Mouse (Mus musculus): Measurements from ENCODE around the gene Hoxc13. TPM values are rescaled to one million over a fixed set of nuclear protein-coding genes. Genes with fewer than 3 reads are reported as not detected.

Gene Hoxc13
- polyA plus RNA-seq, 1 experiment, result not detected

GRCm38 (mm10) chr15:102950877-102951276 is 30.0 kb downstream of the Hoxc13 start:
- no peak overlapping the region for H3K4me3 ChIP-seq (replicated peaks; ENCODE audit: insufficient read depth, low read depth, low read length)
- no peak for DNase-seq
- TF ChIP-seq POLR2A (IDR thresholded peaks at IDR 0.05; ENCODE audit: borderline replicate concordance, insufficient read depth, low read length) (no peak), CTCF (IDR thresholded peaks at IDR 0.05; ENCODE audit: borderline replicate concordance, insufficient read depth, low read depth, low read length) (no peak)
- WGBS, result 17% methylated on average over 2 of the region's 2 CpGs
- peaks cover 12% of the 10 kb centered on the region; the same call in 1 of the 2 replicates for H3K27me3 ChIP-seq (ENCODE audit: control insufficient read depth, insufficient read depth, low read length)
- no peak overlapping the region for H3K27ac ChIP-seq (ENCODE audit: insufficient read depth, low read length)
- no peaks in the 10 kb centered on the region for H3K4me1 ChIP-seq (ENCODE audit: control insufficient read depth, insufficient read depth, low read length)

- no peak for DNase-seq
- Histone ChIP-seq H3K27ac (ENCODE audit: insufficient read depth, low read length) (no peak overlapping the region), H3K4me3 (replicated peaks; ENCODE audit: insufficient read depth, low read depth, low read length) (no peak overlapping the region), H3K4me1 (ENCODE audit: control insufficient read depth, insufficient read depth, low read length) (no peaks in the 10 kb centered on the region), H3K27me3 (ENCODE audit: control insufficient read depth, insufficient read depth, low read length) (peaks cover 14% of the 10 kb centered on the region; the same call in 1 of the 2 replicates)
- WGBS, result 6% methylated on average over 6 of the region's 6 CpGs
- TF ChIP-seq POLR2A (IDR thresholded peaks at IDR 0.05; ENCODE audit: borderline replicate concordance, insufficient read depth, low read length), result no peak
- no peak for TF ChIP-seq CTCF (IDR thresholded peaks at IDR 0.05; ENCODE audit: borderline replicate concordance, insufficient read depth, low read depth, low read length)
These were observed 32.7 kb downstream of the Hoxc13 start for GRCm38 (mm10) chr15:102953561-102953960.

- TF ChIP-seq CTCF (IDR thresholded peaks at IDR 0.05; ENCODE audit: borderline replicate concordance, insufficient read depth, low read depth, low read length) (no peak), POLR2A (IDR thresholded peaks at IDR 0.05; ENCODE audit: borderline replicate concordance, insufficient read depth, low read length) (no peak)
- H3K27me3 ChIP-seq (ENCODE audit: control insufficient read depth, insufficient read depth, low read length), result peaks cover 12% of the 10 kb centered on the region; the same call in 1 of the 2 replicates
- H3K4me1 ChIP-seq (ENCODE audit: control insufficient read depth, insufficient read depth, low read length), result no peaks in the 10 kb centered on the region
- no peak for DNase-seq
- no peak within 1 kb of the TSS for H3K4me3 ChIP-seq (replicated peaks; ENCODE audit: insufficient read depth, low read depth, low read length)
- no peak within 1 kb of the TSS for H3K27ac ChIP-seq (ENCODE audit: insufficient read depth, low read length)
- under 1% methylated on average over 57 of the region's 57 CpGs for WGBS
These were observed 33.5 kb downstream of the Hoxc13 start, which contains the start of gene Hoxc11 for GRCm38 (mm10) chr15:102954192-102955006. Gene Hoxc11 (plus strand): TSS chr15:102954427.

GRCm38 (mm10) chr15:102955007-102955382 is 34.1 kb downstream of the Hoxc13 start:
- Histone ChIP-seq H3K4me1 (ENCODE audit: control insufficient read depth, insufficient read depth, low read length) (no peaks in the 10 kb centered on the region), H3K27ac (ENCODE audit: insufficient read depth, low read length) (no peak overlapping the region), H3K4me3 (replicated peaks; ENCODE audit: insufficient read depth, low read depth, low read length) (no peak overlapping the region), H3K27me3 (ENCODE audit: control insufficient read depth, insufficient read depth, low read length) (peaks cover 11% of the 10 kb centered on the region; the same call in 1 of the 2 replicates)
- under 1% methylated on average over 28 of the region's 28 CpGs for WGBS
- no peak for DNase-seq
- no peak for TF ChIP-seq CTCF (IDR thresholded peaks at IDR 0.05; ENCODE audit: borderline replicate concordance, insufficient read depth, low read depth, low read length)
- TF ChIP-seq POLR2A (IDR thresholded peaks at IDR 0.05; ENCODE audit: borderline replicate concordance, insufficient read depth, low read length), result no peak

GRCm38 (mm10) chr15:102955833-102956640 is 35.1 kb downstream of the Hoxc13 start:
- Histone ChIP-seq H3K27me3 (ENCODE audit: control insufficient read depth, insufficient read depth, low read length) (peaks cover 11% of the 10 kb centered on the region; the same call in 1 of the 2 replicates), H3K4me1 (ENCODE audit: control insufficient read depth, insufficient read depth, low read length) (no peaks in the 10 kb centered on the region), H3K4me3 (replicated peaks; ENCODE audit: insufficient read depth, low read depth, low read length) (no peak overlapping the region), H3K27ac (ENCODE audit: insufficient read depth, low read length) (no peak overlapping the region)
- WGBS, result 2% methylated on average over 40 of the region's 40 CpGs
- TF ChIP-seq CTCF (IDR thresholded peaks at IDR 0.05; ENCODE audit: borderline replicate concordance, insufficient read depth, low read depth, low read length), result no peak
- TF ChIP-seq POLR2A (IDR thresholded peaks at IDR 0.05; ENCODE audit: borderline replicate concordance, insufficient read depth, low read length), result no peak
- DNase-seq, result no peak

- no peaks in the 10 kb centered on the region for H3K4me1 ChIP-seq (ENCODE audit: control insufficient read depth, insufficient read depth, low read length)
- H3K4me3 ChIP-seq (replicated peaks; ENCODE audit: insufficient read depth, low read depth, low read length), result no peak overlapping the region
- no peak for DNase-seq
- TF ChIP-seq POLR2A (IDR thresholded peaks at IDR 0.05; ENCODE audit: borderline replicate concordance, insufficient read depth, low read length) (no peak), CTCF (IDR thresholded peaks at IDR 0.05; ENCODE audit: borderline replicate concordance, insufficient read depth, low read depth, low read length) (no peak)
- H3K27ac ChIP-seq (ENCODE audit: insufficient read depth, low read length), result no peak overlapping the region
- WGBS, result 2% methylated on average over 12 of the region's 12 CpGs
- peaks cover 9% of the 10 kb centered on the region; the same call in 1 of the 2 replicates for H3K27me3 ChIP-seq (ENCODE audit: control insufficient read depth, insufficient read depth, low read length)
These were observed 36.0 kb downstream of the Hoxc13 start for GRCm38 (mm10) chr15:102956906-102957305.

- Histone ChIP-seq H3K27me3 (ENCODE audit: control insufficient read depth, insufficient read depth, low read length) (peaks cover 16% of the 10 kb centered on the region; the same call in 1 of the 2 replicates), H3K4me3 (replicated peaks; ENCODE audit: insufficient read depth, low read depth, low read length) (no peak overlapping the region), H3K27ac (ENCODE audit: insufficient read depth, low read length) (no peak overlapping the region), H3K4me1 (ENCODE audit: control insufficient read depth, insufficient read depth, low read length) (no peaks in the 10 kb centered on the region)
- TF ChIP-seq POLR2A (IDR thresholded peaks at IDR 0.05; ENCODE audit: borderline replicate concordance, insufficient read depth, low read length) (no peak), CTCF (IDR thresholded peaks at IDR 0.05; ENCODE audit: borderline replicate concordance, insufficient read depth, low read depth, low read length) (no peak)
- WGBS, result 1% methylated on average over 13 of the region's 13 CpGs
- DNase-seq, result no peak
These were observed 38.8 kb downstream of the Hoxc13 start for GRCm38 (mm10) chr15:102959663-102960191.

Data from cerebellum, adult 2 months (tissue).